Mouse (Mus musculus) CH12.LX (cell line): ENCODE measurements around the gene Olfr520.

ENCODE experiments used
- CTCF ChIP-seq, 2 experiments: IDR thresholded peaks in 1 of 2; conservative IDR thresholded peaks in 1 of 2; 2 replicates each; pipeline ENCODE4 v1.5.1; 2011 to 2012; ENCODE audit warnings: low read depth in 2 of 2, low read length in 2 of 2, improper control_type of control experiment in 1 of 2, inconsistent platforms in 1 of 2, mild to moderate bottlenecking in 1 of 2, moderate library complexity in 1 of 2
- EP300 ChIP-seq: IDR thresholded peaks from 2 replicates; pipeline ENCODE4 v1.6.1; 2011; ENCODE audit warnings: low read length, improper control_type of control experiment
- JUND ChIP-seq: conservative IDR thresholded peaks from 2 replicates; pipeline ENCODE4 v1.6.1; 2011; ENCODE audit warnings: low read depth, low read length, improper control_type of control experiment
- POLR2A ChIP-seq: IDR thresholded peaks from 2 replicates; pipeline ENCODE4 v1.6.1; 2011; ENCODE audit warnings: low read depth, mild to moderate bottlenecking, improper control_type of control experiment, low read length
- POLR2AphosphoS2 ChIP-seq: IDR thresholded peaks from 2 replicates; pipeline ENCODE4 v1.6.1; 2011; ENCODE audit warnings: low read depth, low read length, improper control_type of control experiment
- SMC3 ChIP-seq: IDR thresholded peaks from 2 replicates; pipeline ENCODE4 v1.6.1; 2011; ENCODE audit warnings: low read depth, low read length, improper control_type of control experiment
- ZMIZ1 ChIP-seq: IDR thresholded peaks from 2 replicates; pipeline ENCODE4 v1.6.1; 2012; ENCODE audit warnings: low read depth, mild to moderate bottlenecking, inconsistent platforms, low read length, improper control_type of control experiment

DNA sequence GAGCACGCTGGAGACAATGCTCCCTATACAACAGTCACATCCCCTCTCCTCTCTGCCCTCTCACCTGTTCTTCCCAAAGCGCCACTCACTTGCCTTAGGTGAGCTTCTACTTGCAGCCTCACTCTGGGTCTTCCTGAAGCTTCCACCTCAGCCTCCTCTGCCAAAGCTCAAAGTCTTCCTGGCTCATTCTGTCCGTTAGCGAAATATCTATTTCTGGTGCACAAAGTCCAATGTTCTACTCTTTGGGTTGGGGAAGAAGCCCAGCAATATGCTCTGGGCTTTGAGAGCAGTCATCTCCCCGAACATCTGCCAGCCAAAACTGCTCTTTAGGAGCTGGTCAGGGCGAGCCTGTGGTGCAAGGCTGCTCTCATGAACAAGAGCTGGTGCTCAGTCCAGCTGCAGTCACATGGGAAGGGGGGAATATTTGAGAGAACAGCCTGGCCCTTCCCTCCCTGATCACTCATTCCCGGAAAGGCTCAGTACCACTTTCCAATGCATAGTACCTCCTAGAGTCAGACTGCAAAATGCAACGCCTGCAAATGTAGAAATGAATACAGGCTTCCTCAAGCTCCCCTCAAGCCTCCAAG, 34.5 kb upstream of the Olfr520 start:
- TF ChIP-seq POLR2A (no peak), EP300 (no peak), CTCF (conservative IDR thresholded peaks at IDR 0.05 in 1 of 2, IDR thresholded peaks at IDR 0.05 in 1 of 2; ENCODE audit: low read depth in 2 of 2, low read length in 2 of 2) (no peak), ZMIZ1 (no peak), POLR2AphosphoS2 (no peak), SMC3 (no peak), JUND (no peak)
